Mouse (Mus musculus): Measurements from ENCODE around the gene Bend3. TPM values are rescaled to one million over a fixed set of nuclear protein-coding genes. Genes with fewer than 3 reads are reported as not detected.

Bend3 gene
- polyA plus RNA-seq (2016; fragmentation: Nextera tagmentation; extraction: Ambion mirVana), result 7.5 and 7.7 TPM in 2 replicates

- peak within 1 kb of the TSS; percentile 85 for H3K4me3 ChIP-seq
- peak within 1 kb of the TSS; percentile 100 for H3K27ac ChIP-seq (replicated peaks)
- H3K36me3 ChIP-seq, result no peaks in the 10 kb centered on the region
- no peaks in the 10 kb centered on the region for H3K9me3 ChIP-seq (replicated peaks)
- peaks cover 58% of the 10 kb centered on the region for H3K4me1 ChIP-seq
- peak; percentile 77 for DNase-seq (ENCODE audit: low spot score)
- no peaks in the 10 kb centered on the region for H3K27me3 ChIP-seq (ENCODE audit: low read depth, poor library complexity, severe bottlenecking)
- under 1% methylated on average over 65 of the region's 101 CpGs for WGBS
Observed at GRCm38 (mm10) chr10:43478751-43479435, at the start of gene Bend3. TSS of gene Bend3 (plus strand) at chr10:43478831.

DNA sequence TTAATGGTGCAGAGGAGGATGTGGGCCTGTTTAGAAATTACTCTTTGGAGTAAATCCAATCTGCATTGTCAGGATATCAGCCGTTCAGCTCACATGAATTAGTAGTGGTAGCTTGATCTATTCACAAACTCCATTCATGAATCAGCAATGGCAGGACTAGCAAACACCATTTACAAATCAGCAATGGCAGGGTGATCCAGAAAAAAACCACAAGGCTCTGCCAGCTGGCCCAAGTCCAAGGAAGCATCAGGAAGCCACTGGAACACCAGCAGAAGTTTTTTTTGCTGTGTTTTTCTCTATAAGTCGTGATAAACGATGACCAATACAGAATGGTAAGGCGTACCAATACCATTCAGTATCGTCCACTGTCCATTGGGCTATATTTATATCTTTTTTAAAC lies 48.0 kb upstream of the Bend3 start:
- peaks cover 11% of the 10 kb centered on the region for H3K36me3 ChIP-seq
- no peak overlapping the region for H3K27ac ChIP-seq (replicated peaks)
- 94% methylated on average over 5 of the region's 5 CpGs for WGBS
- H3K9me3 ChIP-seq (replicated peaks), result no peaks in the 10 kb centered on the region
- no peak for DNase-seq (ENCODE audit: low spot score)
- 0 out of 2 replicates have a peak, but pooled peaks cover 2% of the 10 kb centered on the region for H3K4me1 ChIP-seq
- H3K4me3 ChIP-seq, result no peak overlapping the region
- no peaks in the 10 kb centered on the region for H3K27me3 ChIP-seq (ENCODE audit: low read depth, poor library complexity, severe bottlenecking)

GRCm38 (mm10) chr10:43434326-43434725 lies 44.3 kb upstream of the Bend3 start:
- H3K4me3 ChIP-seq, result no peak overlapping the region
- no peaks in the 10 kb centered on the region for H3K9me3 ChIP-seq (replicated peaks)
- DNase-seq (ENCODE audit: low spot score), result no peak
- peaks cover 16% of the 10 kb centered on the region for H3K4me1 ChIP-seq
- no peak overlapping the region for H3K27ac ChIP-seq (replicated peaks)
- WGBS, result 91% methylated on average over 4 of the region's 4 CpGs
- peaks cover 14% of the 10 kb centered on the region for H3K36me3 ChIP-seq
- H3K27me3 ChIP-seq (ENCODE audit: low read depth, poor library complexity, severe bottlenecking), result peaks cover 3% of the 10 kb centered on the region; the same call in 1 of the 2 replicates

- H3K9me3 ChIP-seq (replicated peaks), result no peaks in the 10 kb centered on the region
- peaks cover 3% of the 10 kb centered on the region; the same call in 1 of the 2 replicates for H3K27me3 ChIP-seq (ENCODE audit: low read depth, poor library complexity, severe bottlenecking)
- H3K4me1 ChIP-seq, result peaks cover 31% of the 10 kb centered on the region
- DNase-seq (ENCODE audit: low spot score), result no peak
- H3K36me3 ChIP-seq, result peaks cover 14% of the 10 kb centered on the region
- WGBS, result 88% methylated on average over 3 of the region's 3 CpGs
- H3K4me3 ChIP-seq, result no peak overlapping the region
- no peak overlapping the region for H3K27ac ChIP-seq (replicated peaks)
Observed at GRCm38 (mm10) chr10:43435757-43436156, 42.9 kb upstream of the Bend3 start.

DNA sequence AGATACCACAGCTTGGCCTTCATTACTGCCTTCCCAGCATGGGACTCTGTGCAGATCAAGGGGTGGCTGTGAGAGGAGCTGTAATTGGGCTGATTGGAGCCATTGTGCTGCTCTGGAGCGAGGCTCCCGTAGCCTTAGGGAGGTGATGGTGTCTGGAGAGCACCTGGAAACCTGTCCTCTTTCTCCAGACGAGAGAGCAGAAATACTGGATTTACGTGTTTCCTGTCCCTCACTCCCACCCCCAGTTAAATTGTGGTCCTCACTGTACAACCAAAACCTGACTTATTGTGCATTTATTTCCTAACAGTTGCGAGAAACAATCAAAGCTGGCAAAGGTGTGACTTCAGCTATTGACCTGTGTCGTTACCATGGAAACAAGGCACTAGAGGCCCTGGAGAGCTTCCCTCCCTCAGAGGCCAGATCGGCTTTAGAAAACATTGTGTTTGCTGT lies 39.1 kb upstream of the Bend3 start:
- peaks cover 40% of the 10 kb centered on the region for H3K4me1 ChIP-seq
- no peaks in the 10 kb centered on the region for H3K9me3 ChIP-seq (replicated peaks)
- H3K27me3 ChIP-seq (ENCODE audit: low read depth, poor library complexity, severe bottlenecking), result peaks cover 3% of the 10 kb centered on the region; the same call in 1 of the 2 replicates
- H3K4me3 ChIP-seq, result no peak overlapping the region; the same call in 1 of the 2 replicates
- peak overlapping the region; percentile 74 for H3K27ac ChIP-seq (replicated peaks)
- DNase-seq (ENCODE audit: low spot score), result peak; percentile 45
- 0 out of 2 replicates have a peak, but pooled peaks cover 5% of the 10 kb centered on the region for H3K36me3 ChIP-seq
- 13% methylated on average over 7 of the region's 7 CpGs for WGBS

- Histone ChIP-seq H3K27me3 (ENCODE audit: low read depth, poor library complexity, severe bottlenecking) (peaks cover 3% of the 10 kb centered on the region; the same call in 1 of the 2 replicates), H3K27ac (replicated peaks) (peak overlapping the region; percentile 74), H3K9me3 (replicated peaks) (no peaks in the 10 kb centered on the region), H3K4me1 (peaks cover 40% of the 10 kb centered on the region), H3K4me3 (no peak overlapping the region), H3K36me3 (0 out of 2 replicates have a peak, but pooled peaks cover 5% of the 10 kb centered on the region)
- WGBS, result 40% methylated on average over 13 of the region's 13 CpGs
- peak; percentile 50 for DNase-seq (ENCODE audit: low spot score)
Observed at GRCm38 (mm10) chr10:43440050-43440449, 38.6 kb upstream of the Bend3 start.

DNA sequence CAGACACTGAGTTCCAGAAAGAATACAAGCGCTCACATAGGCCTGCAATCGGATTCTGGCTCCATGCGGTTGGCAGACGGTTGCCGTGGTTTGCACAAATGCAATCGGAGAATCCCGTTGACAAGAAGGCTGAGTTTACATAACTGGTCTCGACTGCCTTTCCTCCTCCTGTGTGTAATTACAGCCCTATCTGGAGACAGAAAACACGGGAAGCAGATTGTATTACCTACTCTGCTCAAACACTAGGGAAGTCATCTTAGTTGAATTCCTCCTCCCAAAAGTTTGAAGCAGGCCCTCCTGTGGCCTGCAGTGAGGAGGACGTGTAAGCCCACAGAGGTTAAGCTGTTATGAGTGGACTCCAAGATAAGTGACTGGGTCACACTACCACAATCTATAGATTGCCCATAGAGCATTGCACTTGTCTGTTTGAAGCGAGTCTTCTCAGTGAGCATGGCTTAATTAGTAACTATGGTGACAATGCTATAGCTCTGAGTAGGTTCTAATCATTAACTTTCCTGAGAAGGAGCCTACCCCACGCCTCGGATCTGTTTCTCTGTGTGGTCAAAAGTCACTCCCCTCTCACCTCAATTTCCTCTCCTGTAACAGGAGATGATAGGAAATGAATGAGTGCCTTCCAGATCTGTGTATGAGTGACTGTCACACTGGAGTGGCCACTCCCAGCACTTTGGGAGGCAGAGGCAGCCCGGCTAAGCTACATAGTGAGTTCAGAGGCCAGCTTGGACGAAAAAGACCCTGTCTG lies 37.5 kb upstream of the Bend3 start:
- 70% methylated on average over 15 of the region's 15 CpGs for WGBS
- H3K4me3 ChIP-seq, result no peak overlapping the region
- H3K9me3 ChIP-seq (replicated peaks), result no peaks in the 10 kb centered on the region
- peaks cover 40% of the 10 kb centered on the region for H3K4me1 ChIP-seq
- 0 out of 2 replicates have a peak overlapping the region, but pooled peaks have one; percentile 10 for H3K27ac ChIP-seq (replicated peaks)
- H3K36me3 ChIP-seq, result no peaks in the 10 kb centered on the region
- peak; percentile 30 for DNase-seq (ENCODE audit: low spot score)
- peaks cover 3% of the 10 kb centered on the region; the same call in 1 of the 2 replicates for H3K27me3 ChIP-seq (ENCODE audit: low read depth, poor library complexity, severe bottlenecking)

DNA sequence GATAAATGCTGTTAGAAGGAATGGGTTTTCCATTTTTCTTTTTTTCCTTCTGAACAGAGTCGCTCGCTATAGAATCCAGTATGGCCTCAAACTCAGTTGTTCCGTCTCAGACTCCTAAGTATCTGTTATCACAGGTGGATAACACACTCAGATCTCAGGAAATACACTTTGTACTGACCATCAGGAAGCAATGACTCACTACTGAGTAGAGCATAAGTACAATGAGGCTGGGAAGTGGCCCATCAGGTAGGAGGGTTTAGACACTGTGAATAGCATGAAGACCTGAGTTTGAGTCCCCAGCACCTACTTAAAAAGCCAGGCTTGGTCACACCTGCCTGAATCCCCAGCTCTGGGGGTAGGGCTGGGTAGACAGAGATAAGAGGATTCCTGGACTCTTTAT lies 30.0 kb upstream of the Bend3 start:
- WGBS, result 97% methylated on average over 3 of the region's 3 CpGs

DNA sequence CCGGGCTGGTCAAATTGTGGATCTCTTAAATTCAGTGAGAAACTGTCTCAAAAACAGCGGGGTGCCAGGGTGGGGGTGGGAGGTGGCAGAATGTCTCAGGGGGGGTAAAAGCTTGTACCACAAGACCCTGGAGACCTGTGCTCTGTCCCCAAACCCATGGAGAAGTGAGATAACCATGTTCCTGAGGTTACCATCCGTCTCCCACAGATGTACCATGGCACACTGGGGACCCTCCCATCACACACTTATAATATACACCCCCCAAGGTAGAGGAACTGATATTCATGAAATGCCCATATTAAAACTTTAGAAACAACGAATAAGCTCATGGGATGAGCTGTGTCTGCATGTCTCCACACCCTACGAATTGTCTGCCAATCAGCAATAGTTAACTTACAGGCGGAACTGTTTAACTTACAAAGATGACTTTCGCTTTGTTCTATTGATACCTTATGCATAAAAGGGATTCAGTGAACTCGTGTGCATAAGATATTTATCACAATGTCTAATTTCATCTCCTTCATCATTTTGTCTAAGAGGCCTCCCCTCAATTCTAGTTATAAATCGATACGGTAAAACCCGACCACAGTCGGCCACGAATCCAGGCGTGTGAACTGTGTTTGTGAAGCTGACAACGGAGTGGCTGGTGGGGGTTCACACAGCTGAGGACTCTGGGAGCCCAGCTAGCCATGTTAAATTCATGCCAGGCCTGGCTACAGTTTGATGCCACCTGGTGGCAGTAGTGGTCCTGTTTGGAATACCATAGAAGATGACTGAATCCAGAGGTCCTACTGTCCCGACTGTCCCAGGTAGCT lies 26.6 kb upstream of the Bend3 start:
- Histone ChIP-seq H3K4me3 (peak overlapping the region; percentile 37), H3K9me3 (replicated peaks) (no peaks in the 10 kb centered on the region), H3K27ac (replicated peaks) (peak overlapping the region; percentile 61), H3K27me3 (ENCODE audit: low read depth, poor library complexity, severe bottlenecking) (peaks cover 7% of the 10 kb centered on the region), H3K36me3 (no peaks in the 10 kb centered on the region), H3K4me1 (peaks cover 16% of the 10 kb centered on the region)
- DNase-seq (ENCODE audit: low spot score), result peak; percentile 75
- WGBS, result 31% methylated on average over 16 of the region's 16 CpGs

More for the DNA sequence above, 30.0 kb upstream of the Bend3 start:
- no peak for DNase-seq (ENCODE audit: low spot score)
- Histone ChIP-seq H3K27ac (replicated peaks) (no peak overlapping the region), H3K4me3 (no peak overlapping the region), H3K27me3 (ENCODE audit: low read depth, poor library complexity, severe bottlenecking) (peaks cover 7% of the 10 kb centered on the region), H3K36me3 (no peaks in the 10 kb centered on the region), H3K4me1 (peaks cover 16% of the 10 kb centered on the region), H3K9me3 (replicated peaks) (no peaks in the 10 kb centered on the region)

GRCm38 (mm10) chr10:43452663-43452996 lies 26.0 kb upstream of the Bend3 start:
- Histone ChIP-seq H3K27ac (replicated peaks) (peak overlapping the region; percentile 61), H3K36me3 (no peaks in the 10 kb centered on the region), H3K27me3 (ENCODE audit: low read depth, poor library complexity, severe bottlenecking) (peaks cover 7% of the 10 kb centered on the region), H3K4me3 (peak overlapping the region; percentile 37), H3K4me1 (peaks cover 16% of the 10 kb centered on the region), H3K9me3 (replicated peaks) (peaks cover 4% of the 10 kb centered on the region)
- no peak for DNase-seq (ENCODE audit: low spot score)
- WGBS, result 22% methylated on average over 5 of the region's 5 CpGs

GRCm38 (mm10) chr10:43454219-43454618 lies 24.4 kb upstream of the Bend3 start:
- Histone ChIP-seq H3K4me3 (no peak overlapping the region), H3K4me1 (peaks cover 16% of the 10 kb centered on the region), H3K27ac (replicated peaks) (no peak overlapping the region), H3K9me3 (replicated peaks) (peaks cover 4% of the 10 kb centered on the region), H3K36me3 (no peaks in the 10 kb centered on the region), H3K27me3 (ENCODE audit: low read depth, poor library complexity, severe bottlenecking) (peaks cover 7% of the 10 kb centered on the region)
- 83% methylated on average over 1 of the region's 1 CpGs for WGBS
- DNase-seq (ENCODE audit: low spot score), result no peak

GRCm38 (mm10) chr10:43454671-43455070 lies 24.0 kb upstream of the Bend3 start:
- Histone ChIP-seq H3K27me3 (ENCODE audit: low read depth, poor library complexity, severe bottlenecking) (peaks cover 7% of the 10 kb centered on the region), H3K27ac (replicated peaks) (no peak overlapping the region), H3K9me3 (replicated peaks) (peaks cover 4% of the 10 kb centered on the region), H3K4me1 (peaks cover 16% of the 10 kb centered on the region), H3K36me3 (no peaks in the 10 kb centered on the region), H3K4me3 (no peak overlapping the region)
- DNase-seq (ENCODE audit: low spot score), result no peak
- 95% methylated on average over 3 of the region's 3 CpGs for WGBS
